Mouse (Mus musculus) CH12.LX (cell line): ENCODE results near the gene D130043K22Rik.

ENCODE experiments used
- CTCF ChIP-seq, 2 experiments: IDR thresholded peaks in 1 of 2; conservative IDR thresholded peaks in 1 of 2; 2 replicates each; pipeline ENCODE4 v1.5.1; 2011 to 2012; ENCODE audit warnings: low read depth in 2 of 2, low read length in 2 of 2, improper control_type of control experiment in 1 of 2, inconsistent platforms in 1 of 2, mild to moderate bottlenecking in 1 of 2, moderate library complexity in 1 of 2
- EP300 ChIP-seq: IDR thresholded peaks from 2 replicates; pipeline ENCODE4 v1.6.1; 2011; ENCODE audit warnings: low read length, improper control_type of control experiment
- MAZ ChIP-seq: IDR thresholded peaks from 2 replicates; pipeline ENCODE4 v1.6.1; 2012; ENCODE audit warnings: low read depth, mild to moderate bottlenecking, inconsistent platforms, low read length, improper control_type of control experiment, moderate library complexity
- MEF2A ChIP-seq: IDR thresholded peaks from 2 replicates; pipeline ENCODE4 v1.6.1; 2014; ENCODE audit warnings: low read depth, mild to moderate bottlenecking, inconsistent platforms, low read length, improper control_type of control experiment, borderline replicate concordance
- POLR2A ChIP-seq: IDR thresholded peaks from 2 replicates; pipeline ENCODE4 v1.6.1; 2011; ENCODE audit warnings: low read depth, mild to moderate bottlenecking, improper control_type of control experiment, low read length
- TBP ChIP-seq: conservative IDR thresholded peaks from 2 replicates; pipeline ENCODE4 v1.6.1; 2011; ENCODE audit warnings: low read depth, low read length, improper control_type of control experiment
- ZC3H11A ChIP-seq: IDR thresholded peaks from 2 replicates; pipeline ENCODE4 v1.6.1; 2012; ENCODE audit warnings: low read depth, mild to moderate bottlenecking, inconsistent platforms, low read length, improper control_type of control experiment
- ZKSCAN1 ChIP-seq: IDR thresholded peaks from 2 replicates; pipeline ENCODE4 v1.6.1; 2012; ENCODE audit warnings: low read depth, inconsistent platforms, low read length, improper control_type of control experiment, borderline replicate concordance

DNA sequence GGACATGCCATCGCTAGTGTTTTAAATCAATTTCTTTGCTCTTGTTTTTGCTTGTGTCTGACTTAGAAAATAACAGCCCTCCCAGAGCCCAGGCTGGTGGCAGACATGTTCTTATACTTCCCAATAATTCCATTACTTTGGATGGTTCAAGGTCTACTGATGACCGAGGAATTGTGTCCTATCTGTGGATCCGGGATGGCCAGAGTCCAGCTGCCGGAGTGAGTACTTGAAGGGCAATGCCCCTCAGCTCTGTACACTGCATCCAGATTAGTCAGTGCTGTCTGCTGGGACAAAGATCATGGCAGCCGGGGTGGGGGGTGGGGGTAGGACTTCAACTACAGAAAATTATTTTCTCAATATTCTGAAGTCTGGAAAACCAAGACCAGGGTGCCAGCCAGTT, 35.8 kb downstream of the D130043K22Rik start:
- TF ChIP-seq EP300, result no peak
- TF ChIP-seq CTCF (conservative IDR thresholded peaks at IDR 0.05 in 1 of 2, IDR thresholded peaks at IDR 0.05 in 1 of 2; ENCODE audit: low read depth in 2 of 2, low read length in 2 of 2), result no peak
- TF ChIP-seq MEF2A, result no peak
- TF ChIP-seq POLR2A, result no peak
- no peak for TF ChIP-seq MAZ
- TF ChIP-seq ZKSCAN1, result no peak
- TF ChIP-seq ZC3H11A, result no peak
- no peak for TF ChIP-seq TBP
